Mouse (Mus musculus) erythroblast, embryonic 14.5 days (primary cell): ENCODE data around the gene Fxyd3.

Experiments
- GATA1 ChIP-seq: IDR thresholded peaks from 2 replicates; pipeline ENCODE4 v1.6.1; 2012; ENCODE audit warnings: low read length, inconsistent platforms, mixed read lengths
- TAL1 ChIP-seq: IDR thresholded peaks from 3 replicates; pipeline ENCODE4 v1.6.1; 2012; ENCODE audit warnings: low read length, inconsistent platforms, mixed read lengths

GRCm38 (mm10) chr7:31082831-31083588 lies 6.5 kb upstream of the Fxyd3 start:
- no peak for TF ChIP-seq GATA1
- TF ChIP-seq TAL1, result no peak
